Mouse (Mus musculus): ENCODE data around the gene Myh7b.

The Myh7b gene

DNA sequence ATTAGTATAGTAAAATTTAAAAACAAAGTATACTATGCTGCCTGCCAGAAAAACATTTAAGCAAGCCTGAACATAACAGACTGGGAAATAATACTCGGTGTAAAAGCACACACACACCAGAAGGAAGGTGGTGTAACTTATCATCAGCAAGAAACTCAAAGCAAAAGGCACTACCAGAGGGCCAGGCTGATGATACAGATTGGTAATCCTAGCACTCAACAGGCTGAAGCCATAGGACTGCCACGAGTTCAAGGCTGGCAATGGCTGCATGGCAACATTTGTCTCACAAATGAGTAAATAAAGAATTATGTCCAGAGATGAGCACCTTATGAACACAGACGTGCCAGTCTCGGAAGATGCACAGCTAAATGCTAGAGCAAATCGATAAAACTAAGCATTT lies 72.8 kb downstream of the Myh7b start:
- DNase-seq (ENCODE audit: low read depth, low spot score) = no peak
